Mouse (Mus musculus) spleen, postnatal 10 days (tissue): Measurements from ENCODE around the gene Shpk.

Source experiments
- DNase-seq, 2 experiments: peaks; one replicate each; pipeline ENCODE4 v3.0.0; 2021 to 2022; ENCODE audit warnings: low spot score in 2 of 2

Gene Shpk

DNA sequence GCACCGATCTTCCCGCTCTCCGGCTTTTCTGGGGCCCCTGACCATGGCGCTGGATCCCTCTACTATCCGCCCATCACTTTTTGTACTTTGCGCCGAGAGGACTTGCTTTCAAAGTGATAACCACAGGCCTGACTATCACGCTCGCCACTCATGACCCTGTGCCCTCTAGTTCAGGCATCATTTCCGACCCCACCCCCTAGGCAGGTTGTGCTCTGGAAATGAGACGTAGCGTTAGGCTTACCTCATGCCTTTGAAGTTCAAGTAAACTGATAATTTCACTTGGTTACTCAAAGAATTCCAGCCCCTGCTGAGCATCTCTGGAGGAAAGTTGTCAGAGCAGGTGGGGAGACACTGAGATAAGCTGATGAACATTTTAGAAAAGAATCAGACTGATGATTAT is 619 bp downstream of the Shpk start:
- peak in 1 of 2 experiments; percentile 47 for DNase-seq

DNA sequence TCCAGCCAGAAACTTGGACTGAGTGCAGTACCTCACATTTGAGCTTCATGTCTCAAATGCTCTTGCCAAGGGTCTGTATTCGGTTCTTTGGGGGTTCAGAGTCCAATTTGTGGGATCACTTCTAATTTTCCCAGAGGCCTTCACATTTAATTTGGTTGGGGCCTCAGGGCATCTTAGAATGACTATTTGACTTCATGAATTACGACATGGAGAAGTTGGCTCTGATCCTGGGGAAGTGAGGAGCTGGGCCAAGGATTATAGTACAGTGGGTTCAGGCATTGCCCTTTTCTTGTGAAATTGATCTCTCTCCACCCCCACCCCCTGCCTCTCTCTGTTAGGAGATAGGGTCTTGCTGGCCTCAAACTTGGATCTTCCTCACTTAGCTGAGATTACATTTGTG is 1.8 kb downstream of the Shpk start:
- no peak for DNase-seq

DNA sequence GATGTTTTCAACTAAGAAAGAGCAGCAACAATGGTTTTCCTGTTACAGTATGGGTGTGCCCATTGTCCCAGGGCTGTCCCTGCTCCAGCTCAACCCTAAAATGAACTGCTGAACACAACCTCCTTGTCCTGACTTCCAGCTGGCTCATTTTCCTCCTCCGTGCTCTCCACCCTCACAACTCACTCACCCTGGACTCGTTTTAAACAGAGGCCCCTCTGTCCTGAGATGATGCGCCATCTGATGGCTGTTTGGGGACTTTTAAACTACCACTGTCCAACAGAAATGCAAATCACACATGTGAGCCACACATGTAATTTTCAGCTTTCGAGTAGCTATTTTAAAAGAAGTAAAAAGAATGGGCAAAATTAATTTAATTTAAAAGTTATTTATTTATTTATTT is 2.3 kb downstream of the Shpk start:
- no peak for DNase-seq

DNA sequence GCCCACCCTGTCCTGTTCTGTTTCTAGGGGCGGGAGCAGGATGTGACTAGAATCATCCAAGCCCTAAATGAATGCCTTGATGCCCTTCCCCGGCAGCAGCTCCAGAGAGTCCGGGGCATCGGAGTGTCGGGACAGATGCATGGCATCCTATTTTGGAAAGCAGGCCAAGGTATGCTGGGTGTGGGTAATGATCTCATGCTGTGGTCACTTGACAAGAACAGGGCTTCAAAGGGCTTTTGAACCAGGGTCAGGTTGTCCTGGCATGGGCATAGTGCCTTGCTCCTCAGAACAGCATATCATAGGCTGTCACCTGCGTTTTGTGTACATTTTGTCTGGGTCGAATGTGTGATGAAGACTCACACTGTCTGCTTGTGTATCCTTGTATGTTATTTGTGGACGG is 4.6 kb downstream of the Shpk start:
- no peak for DNase-seq

DNA sequence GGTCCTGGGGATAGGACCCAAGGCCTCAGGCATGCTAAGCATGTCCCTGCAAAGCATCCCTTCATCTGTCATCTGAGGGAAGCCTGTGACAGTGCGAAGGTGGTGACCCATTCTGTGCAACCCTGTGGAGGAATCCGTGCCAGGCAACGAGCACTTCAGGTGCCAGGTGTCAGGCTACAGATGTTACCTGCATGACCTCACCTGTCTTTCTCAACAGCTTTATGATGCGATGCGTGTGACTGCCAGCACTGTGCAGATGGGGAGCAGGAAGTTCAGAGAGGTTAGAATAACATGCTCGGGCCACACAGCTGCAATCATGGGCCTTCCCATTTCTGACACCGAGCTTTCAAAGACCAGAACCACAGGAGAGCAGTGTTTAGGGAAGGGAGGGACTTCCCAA is 5.9 kb downstream of the Shpk start:
- DNase-seq = no peak

DNA sequence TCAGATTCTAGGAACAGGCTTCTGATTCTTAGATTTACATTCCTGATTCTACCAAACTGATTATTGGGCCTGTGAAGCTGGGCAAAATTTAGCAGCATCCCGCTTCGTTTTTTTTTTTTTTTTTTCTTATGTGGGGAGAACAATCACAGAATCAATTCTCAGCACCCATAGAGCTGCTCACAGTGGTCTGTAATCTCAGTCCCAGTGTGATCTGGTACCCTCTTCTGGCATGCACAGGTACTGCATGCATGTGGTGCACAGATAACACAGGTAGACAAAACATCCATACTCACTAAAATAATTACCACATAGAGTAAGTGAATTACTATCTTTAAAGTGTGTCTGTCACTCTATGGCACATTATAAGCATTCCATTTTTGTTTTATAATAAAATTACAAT is 8.4 kb downstream of the Shpk start:
- peak in 1 of 2 experiments; percentile 35 for DNase-seq

DNA sequence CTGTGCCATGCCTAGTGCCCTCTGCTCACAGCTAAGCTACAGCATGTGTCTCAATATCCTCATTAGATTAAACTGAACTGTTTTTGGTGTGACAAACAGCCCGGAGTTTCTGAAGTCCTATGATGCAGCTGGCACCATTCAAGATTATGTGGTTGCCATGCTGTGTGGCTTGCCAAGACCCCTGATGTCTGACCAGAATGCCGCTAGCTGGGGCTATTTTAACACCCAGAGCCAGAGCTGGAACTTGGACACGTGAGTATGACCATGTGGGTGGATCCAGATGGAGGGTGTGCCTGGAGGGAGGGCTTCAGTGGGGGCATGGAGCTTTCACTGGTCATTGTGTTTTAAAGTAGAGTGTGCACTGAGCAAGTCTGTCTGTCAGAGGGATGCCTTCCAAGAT is 14.7 kb downstream of the Shpk start:
- DNase-seq = no peak

DNA sequence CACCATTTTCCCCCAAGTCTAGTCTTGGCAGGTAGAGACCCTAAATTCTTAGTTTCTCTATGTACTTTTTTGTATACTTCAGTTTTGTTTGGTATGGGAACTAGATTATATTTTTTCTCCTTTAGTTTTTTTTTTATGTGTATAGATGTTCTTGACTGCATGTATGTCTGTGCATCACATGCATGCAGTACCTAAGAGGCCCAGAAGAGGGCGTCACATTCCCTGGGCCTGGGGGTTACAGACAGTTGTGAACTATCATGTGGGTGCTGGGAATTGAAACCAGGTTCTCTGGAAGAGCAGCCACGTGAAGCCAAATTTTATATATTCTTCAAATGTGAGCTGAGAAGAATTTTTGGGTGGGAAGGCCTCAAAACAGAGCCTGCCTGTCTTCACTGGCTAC is 20.4 kb downstream of the Shpk start:
- DNase-seq = no peak

DNA sequence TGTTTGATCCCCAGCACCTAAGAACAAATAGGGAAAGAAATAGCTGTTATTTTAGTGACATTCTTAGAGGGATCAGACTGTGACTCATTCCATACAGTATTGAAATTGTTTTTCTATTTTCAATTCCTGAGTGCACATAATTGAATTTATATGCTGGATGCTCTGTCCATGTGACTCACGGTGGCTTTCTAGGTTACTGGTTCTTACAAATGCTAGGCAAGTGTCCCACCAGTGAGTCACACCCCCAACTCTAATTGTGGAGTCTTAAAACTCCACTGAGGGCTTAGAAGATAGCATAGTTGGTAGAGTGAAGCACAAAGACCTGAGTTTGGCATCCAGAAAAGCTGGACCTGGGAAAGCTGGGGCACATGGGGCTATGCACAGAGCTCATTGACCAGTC is 21.4 kb downstream of the Shpk start:
- no peak for DNase-seq

DNA sequence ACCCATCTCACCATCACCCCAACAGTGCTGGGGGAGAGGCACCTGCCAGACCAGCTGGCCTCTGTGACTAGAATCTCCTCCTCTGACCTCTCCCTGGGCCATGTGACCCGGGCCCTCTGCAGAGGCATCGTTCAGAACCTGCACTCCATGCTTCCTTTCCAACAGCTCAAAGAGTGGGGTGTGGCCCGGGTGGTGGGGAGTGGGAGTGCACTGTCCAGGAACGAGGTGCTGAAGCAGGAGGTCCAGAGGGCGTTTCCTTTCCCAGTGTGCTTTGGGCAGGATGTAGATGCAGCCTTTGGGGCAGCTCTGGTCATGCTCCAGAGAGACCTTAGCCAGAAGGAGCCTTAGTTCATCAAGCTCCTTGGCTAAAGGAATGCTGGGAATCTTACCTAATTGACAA is 23.6 kb downstream of the Shpk start:
- no peak for DNase-seq

DNA sequence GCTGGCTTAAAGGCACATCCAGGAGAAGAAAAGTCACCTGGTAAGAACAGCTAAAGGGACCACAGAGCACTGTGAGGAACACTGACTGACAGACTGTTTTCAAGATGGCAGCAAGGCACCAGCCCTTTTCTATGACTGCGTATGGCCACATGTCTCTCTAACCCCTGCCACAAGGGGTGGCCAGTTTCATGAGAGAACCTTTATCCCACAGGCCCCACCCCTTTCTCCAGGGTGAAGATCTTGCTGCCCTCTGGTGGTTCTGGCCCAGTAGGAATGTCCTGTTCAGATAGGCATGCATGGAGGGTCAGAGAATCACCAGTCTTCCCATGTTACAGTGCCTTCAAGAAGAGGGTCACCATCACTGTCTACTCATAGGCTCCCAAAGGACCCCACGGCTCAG is 24.7 kb downstream of the Shpk start:
- DNase-seq = peak in 1 of 2 experiments; percentile 26

DNA sequence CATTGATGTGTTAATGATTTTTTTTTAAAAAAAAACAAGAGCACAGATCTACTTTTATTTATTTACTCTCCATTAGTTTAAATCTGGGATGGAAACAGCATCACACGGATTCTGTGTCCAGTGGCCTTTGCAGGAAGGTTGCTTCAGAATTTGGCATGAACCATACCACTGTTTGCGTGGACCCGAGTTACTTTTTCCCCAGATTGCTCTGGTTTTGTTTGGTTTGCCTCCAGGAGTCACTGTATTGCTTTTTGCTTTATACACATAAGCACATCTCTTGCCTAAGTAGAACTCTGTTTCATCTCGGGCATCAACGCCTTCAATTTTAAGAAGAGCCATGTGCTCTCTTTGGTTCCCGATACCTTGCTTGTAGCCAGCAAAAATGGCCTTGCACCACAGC is 26.6 kb downstream of the Shpk start:
- no peak for DNase-seq

DNA sequence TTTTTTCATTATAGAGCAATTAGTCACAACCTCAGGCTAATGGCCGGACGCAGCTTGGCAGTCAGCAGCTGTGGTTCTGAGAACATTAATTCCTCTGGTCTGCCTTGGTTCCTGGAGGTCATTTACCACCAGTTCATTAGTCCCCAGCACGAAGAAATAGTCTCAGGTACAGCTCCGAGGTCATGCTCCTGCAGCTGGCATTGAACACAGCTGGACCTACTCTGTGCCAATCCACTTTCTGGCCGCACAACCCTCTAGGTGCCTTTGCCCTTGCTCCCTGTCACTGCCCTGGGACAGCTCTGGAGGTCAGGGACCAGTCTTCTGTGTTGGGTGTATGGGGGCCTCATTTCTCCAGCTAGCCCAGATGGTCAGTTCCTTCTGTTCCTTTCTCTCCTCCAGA is 29.6 kb downstream of the Shpk start:
- DNase-seq = no peak

DNA sequence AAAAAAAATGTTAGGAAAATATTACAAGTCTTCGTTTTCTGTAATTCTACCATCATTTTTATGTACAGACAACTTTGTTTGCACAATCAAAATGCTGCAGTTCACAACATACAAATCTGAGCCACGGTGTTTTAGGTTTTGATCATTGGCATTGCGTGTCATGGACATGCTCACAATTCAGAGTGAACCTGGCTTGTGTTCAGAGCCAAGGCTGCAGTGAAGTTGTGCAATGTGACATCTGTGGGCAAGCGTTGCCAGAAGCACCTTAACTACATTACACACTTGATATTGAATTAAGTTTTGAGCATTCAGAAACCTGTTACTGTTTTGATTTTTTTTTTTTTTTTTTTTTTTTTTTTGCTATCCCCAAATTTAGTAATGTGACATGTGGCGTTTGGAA is 30.8 kb downstream of the Shpk start:
- no peak for DNase-seq

DNA sequence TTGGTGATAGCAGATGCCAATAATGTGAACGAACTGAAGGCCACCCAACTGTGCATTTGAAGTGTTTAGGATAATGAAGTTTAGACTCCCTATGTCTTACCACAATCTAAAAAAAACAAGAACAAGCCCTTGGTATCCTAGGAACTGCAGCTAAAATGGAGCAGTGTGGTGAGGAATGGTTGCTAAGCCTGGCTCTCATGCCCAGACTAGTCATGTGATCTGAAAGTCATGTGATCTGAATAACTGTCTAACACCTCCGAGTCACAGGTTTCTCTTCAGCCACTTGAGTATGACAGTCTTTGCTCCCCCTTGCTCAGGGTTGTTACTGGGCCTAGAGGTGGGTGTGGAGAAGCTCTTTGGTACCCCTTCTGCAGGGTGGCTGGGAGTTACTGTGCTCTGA is 33.3 kb downstream of the Shpk start:
- DNase-seq = no peak

DNA sequence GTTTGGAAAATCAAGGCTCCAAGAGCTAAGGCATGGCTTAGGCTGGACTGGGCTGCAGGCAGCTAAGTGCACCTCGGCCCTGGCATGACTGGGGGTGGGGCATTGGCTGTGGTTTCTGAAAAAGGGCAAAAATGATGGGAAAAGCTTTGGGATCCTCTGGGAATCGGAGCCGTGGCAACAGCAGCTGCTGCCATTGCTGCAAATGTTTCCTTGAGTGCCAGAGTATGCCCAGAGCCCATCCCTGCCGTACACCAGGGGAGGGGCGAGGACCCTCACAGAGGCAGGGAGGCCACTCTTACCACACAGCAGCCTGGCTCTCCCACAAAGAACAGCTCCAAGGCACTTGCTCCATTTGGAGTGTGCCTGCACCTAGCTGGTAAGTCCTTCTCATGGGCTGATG is 34.7 kb downstream of the Shpk start, which contains the start of gene Trpv1:
Trpv1 (plus strand) TSS at position 301 of the 400 bp plus-strand sequence.
- no peak for DNase-seq

DNA sequence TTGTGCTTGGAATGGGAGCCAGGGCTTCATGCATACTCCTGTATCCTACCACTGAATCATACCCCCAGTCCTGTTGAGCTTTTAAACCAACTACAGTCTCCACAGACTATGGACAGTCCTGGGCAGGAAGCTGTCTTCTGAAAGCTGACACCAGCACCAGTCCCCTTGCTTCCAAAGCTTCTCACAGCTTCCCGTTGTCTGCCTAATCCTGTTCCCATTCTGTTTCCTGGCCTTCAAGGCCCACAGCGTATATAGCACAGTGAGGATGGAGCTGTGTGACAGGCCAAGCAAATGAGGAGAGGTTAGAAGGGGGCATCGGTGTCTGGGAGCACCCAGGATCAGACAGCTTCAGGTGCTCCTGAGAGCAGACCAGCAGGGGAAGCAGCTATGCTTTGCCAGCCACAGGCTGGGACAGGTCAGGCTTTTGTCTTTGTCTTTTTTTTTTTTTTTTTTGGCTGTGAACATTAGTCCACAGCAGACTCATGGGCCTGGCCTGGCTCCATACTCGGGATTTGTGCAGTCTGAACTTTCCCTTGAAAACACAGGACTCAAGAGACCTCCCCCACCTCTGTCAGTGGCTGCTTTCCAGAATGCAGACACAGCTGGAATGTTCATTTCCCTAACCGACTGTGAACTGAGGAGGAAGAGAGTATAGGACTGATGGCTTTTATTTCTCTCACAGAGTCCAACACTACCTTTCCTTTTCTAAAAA is 36.9 kb downstream of the Shpk start:
- DNase-seq = no peak

DNA sequence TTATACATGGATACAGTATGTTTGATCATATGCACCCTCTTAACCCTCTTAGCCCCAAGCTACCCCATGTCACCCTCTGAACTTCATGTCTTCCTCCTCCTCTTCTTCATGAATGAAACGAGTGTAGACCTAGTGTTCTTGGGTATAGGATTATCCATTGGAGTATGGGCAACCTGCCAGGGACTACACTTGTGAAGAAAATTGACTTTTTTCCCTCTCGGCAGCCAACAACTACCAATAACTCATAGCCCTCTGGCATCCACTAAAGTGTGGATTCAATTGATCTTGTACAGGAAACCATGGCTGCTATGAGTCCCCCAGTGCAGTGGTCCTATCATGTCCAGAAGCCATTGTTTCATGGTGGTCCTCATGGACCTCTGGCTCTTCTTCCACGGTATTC is 37.5 kb downstream of the Shpk start:
- DNase-seq = no peak

DNA sequence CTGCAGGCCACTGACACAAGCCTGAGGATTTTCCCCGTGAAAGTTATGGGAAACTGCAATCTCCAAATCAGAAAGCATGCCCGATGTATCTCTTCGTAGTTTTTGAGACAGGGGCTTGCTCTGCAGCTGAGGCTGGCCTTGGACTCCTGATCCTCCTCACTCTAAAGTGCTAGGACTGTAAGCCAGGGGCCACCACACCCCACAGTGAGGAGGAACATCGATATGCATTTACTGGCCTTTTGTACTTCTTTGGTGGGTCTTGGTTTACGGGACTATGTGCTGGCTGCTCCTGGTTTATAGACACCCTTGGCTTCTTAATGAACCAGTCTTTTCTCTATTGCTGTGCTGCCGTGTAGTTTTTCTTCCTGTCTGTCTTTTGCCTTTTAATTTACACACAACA is 42.9 kb downstream of the Shpk start:
- no peak for DNase-seq

DNA sequence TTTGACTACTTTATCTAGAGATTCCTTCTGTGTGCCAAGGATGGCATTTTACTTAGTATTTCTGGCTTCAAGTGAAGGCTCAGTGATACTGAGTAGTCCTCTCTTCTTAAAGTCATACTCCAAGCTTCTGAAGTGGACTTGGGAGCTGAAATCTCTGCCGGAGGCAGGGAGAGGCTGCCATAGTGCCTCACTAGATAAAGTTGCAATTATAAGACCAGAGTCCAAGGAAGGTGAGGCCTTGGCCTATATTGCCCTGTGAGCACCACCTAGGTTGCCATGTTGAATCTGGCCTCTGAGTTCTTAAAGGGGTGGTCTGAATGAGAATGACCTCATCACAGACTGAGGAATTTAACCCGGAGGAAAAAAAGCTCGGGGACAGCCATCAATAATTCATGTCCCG is 43.5 kb downstream of the Shpk start:
- DNase-seq = no peak

DNA sequence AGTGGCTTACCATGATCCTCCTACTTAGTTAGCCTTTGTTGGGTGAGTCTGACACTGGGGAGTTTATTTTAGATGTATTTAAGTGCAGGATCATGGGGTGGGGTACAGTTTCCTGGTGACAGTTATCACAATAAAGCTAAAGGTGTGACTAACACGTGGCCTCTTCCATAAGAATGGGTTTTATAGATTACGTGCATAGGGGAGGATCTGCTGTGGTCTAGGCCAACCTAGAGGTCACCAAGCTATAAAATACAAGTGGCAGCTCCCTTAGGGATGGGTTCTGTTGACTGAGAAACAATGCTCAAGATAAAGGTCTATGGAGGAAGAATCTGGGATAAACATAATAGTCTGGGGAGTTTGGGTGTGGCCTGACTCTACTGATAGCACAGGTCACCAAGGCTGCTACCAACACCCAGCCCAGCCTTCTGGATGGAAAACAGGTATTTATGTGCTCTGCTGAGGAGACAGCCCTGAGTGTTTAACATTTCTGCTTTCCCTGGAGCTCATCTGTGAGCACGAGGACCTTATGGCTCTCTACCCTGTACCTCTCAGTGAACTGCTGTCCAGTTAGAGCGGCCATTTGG is 58.2 kb downstream of the Shpk start:
- no peak for DNase-seq

DNA sequence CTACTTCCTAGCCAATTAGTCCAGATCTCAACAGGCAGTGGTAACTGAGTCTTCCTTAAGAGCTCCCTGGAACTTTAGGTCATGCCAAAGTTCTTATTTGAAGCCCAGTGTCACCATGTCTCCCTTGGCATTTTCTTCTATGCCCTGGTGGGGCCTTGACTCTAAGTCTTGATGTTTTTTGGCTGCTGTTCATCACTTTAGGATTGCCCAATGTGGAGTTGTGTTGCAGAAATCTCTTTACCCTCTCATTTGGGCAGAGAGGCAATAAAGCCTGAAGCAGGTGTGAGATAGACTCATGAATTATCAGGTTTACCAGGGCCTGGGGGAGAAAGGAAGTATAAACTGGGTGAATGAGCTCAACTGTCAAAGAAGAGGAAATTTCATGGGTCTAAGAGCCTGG is 59.4 kb downstream of the Shpk start:
- DNase-seq = no peak

DNA sequence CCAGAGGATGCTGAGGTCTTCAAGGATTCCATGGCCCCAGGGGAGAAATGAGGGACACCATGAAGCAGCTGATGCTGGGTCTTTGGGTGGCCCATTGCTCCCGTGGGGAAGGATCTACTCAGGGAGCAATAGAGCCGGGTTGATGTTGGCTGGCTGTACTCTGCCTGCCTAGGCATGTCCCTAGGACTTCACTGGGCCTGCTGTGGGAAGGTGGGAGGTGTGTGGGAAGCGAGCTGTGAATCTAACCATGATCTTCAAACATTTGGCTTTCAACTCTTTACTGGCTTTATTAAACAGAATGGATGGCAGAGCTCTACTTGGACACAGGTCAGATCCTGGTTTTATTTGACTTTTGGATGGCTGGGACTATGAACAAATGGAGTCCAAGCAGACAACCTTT is 61.2 kb downstream of the Shpk start:
- DNase-seq = no peak

DNA sequence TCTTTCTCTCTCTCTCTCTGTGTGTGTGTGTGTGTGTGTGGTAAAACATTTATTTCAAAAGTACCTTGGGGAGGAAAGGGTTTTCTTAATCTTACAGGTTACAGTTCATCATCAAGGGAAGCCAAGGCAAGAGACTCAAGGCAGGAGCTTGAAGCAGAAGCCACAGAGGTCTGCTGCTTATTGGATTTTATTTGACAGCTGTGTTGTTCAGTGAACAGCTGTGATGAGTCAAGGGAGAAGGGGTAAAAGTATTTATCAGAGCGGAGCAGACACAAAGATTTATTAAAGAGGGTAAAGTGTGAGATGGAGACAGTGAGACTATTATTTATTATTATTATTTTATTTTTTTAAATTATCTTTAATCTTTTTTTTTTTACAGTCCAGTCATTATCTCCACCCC is 62.1 kb downstream of the Shpk start:
- no peak for DNase-seq
